Mouse (Mus musculus) retina, adult 2 months (tissue): ENCODE measurements around the gene Tor1aip1.
"Not testable (repeated sequence)": the region's sequence is repeated elsewhere in the genome, so short reads cannot be mapped to it uniquely, and the experiment has no call there.

ENCODE experiments used
- DNase-seq: peaks from one replicate; pipeline ENCODE4 v3.0.0-alpha.2; 2012; ENCODE audit warnings: low read depth, low spot score

Gene Tor1aip1

DNA sequence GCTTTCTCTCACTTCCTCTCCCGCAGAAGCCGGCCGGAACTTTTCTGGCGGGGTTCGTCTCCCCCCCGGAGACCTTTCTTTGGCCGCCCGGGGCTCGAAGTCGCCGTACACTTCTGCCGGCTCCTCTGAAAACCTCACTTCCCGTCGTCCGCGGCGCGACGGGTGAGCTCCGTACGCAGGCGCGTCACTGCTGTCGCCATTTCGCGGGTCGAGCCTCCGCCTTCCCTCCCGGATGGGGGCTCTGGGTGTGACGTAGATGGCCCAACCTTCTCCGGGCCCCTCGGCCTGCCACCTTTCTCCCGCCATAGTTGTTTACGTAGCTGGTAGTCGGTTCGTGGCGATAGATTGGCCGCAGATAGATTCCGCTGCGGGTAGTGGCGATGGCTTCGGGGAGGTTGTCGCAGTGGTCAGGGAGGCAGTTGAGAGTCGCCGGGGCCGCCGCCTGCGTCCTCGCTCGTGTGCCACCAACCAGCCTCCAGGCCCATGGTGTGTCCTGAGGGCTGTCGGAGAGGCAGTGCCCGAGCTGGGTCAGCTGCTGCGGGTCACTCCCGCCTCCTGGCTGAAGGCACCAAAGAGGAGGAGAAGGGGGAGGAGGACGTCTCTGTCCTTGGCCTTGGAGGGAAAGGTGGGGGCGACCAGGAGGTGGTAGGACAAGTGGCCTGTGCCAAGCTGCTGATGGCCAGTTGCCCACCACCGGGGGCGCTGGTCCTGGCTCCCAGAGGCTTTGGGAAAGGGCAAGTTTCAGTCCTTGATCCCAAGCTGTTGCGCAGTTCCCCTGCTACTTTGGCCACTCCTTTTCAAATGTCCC, at the start of gene Tor1aip1:
TSS of gene Tor1aip1 (minus strand) at position 551 of the 808 bp plus-strand sequence.
- peak; percentile 95 for DNase-seq

GRCm38 (mm10) chr1:156085770-156086169, 49.5 kb upstream of the Tor1aip1 start:
- DNase-seq = peak; percentile 34

- DNase-seq = no peak
These were observed 48.3 kb upstream of the Tor1aip1 start for GRCm38 (mm10) chr1:156084603-156085002.

GRCm38 (mm10) chr1:156077655-156078054, 41.4 kb upstream of the Tor1aip1 start:
- no peak for DNase-seq

GRCm38 (mm10) chr1:156076474-156076873, 40.2 kb upstream of the Tor1aip1 start:
- no peak for DNase-seq

GRCm38 (mm10) chr1:156074575-156074974, 38.3 kb upstream of the Tor1aip1 start:
- DNase-seq = no peak

DNA sequence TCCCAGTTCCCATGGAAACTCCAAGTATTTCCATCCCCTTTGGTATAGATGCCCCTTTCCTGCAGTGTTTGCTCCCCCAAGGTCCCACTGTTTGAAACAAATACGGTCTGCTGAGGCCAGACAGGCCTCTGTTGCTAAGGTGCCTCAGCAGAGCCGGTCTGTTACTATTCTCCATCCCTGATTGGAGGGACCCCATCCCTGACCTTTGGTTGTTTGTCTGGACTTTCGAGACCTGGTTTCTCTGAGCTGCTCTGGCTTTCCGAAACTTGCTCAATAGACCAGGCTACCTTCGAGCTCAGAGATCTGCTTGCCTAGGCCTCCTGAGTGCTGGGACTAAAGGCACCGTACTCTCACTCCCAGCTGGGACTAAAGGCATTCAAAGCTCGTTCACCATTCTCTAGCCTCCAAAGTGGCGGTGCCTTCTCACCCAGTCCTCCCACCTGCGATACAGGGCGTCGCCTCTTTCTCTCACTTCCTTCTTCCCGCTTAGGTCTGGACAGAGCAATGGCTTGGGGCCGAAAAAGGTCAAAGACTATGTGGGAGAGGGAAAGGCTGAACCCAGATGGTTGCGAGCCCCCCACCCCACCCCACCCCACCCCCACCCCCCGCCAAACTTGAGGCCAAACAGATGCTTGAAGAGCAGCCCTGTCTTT, 37.0 kb upstream of the Tor1aip1 start:
- no peak for DNase-seq

- no peak for DNase-seq
These were observed 33.8 kb upstream of the Tor1aip1 start for GRCm38 (mm10) chr1:156070106-156070505.

DNA sequence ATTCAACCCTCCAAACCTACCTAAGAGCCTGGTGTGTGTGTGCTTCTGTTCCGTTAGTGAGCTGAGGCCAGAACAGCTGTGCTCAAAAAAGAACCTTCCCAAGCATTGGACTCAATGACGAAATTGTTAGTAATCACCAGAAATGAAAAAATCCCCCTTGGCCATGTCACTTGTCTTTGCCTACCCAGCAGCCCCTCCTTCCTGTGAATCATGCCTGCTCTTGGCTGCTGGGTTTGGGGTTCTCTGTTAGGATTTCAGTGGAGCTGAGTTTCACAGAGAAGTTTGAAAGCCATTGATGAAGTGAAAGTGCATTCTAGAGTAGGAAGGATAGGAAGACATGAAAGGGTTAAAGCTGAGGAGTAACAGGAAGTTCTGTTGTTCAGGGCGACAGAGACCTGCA, 29.9 kb upstream of the Tor1aip1 start:
- no peak for DNase-seq

GRCm38 (mm10) chr1:156062193-156062592, 25.9 kb upstream of the Tor1aip1 start:
- no peak for DNase-seq

DNA sequence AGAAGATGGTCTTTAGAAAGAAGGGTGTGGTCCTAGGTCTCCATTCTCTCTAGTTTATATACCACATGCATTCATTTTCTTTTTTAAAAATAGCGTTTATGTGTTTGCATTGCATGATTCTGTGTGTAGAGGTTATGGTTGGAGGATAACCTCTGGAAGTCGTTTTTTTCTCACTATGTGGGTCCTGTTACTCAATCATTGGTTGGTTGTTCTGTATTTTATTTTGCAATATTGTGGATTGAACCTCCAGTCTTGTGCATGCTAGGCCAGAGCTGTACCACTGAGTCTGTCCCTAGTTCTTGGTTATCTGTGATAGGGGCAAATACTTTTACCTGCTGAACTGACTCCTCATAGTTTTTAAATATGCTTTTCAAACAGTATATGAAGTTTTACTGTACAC, 21.9 kb upstream of the Tor1aip1 start:
- no peak for DNase-seq

GRCm38 (mm10) chr1:156046688-156047087, 10.4 kb upstream of the Tor1aip1 start:
- DNase-seq = no peak

DNA sequence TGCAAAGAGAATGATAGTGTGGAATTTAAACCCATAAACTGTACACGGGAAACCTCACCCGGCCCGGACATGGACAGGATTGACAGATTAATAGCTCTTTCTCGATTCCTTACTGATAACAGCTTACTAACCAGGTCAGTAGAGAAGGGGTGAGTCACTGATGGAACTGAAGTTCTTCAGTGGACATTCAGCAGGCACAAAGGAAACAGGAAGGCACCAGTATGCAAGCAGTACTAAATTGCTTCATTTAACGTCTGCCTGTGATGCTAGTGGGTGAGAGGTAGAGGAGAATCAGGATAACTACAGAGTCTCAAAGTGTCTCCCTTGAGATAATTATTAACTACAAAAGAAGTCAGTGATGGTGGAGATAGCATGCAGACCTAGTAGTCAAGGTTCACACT, 7.9 kb upstream of the Tor1aip1 start:
- no peak for DNase-seq

DNA sequence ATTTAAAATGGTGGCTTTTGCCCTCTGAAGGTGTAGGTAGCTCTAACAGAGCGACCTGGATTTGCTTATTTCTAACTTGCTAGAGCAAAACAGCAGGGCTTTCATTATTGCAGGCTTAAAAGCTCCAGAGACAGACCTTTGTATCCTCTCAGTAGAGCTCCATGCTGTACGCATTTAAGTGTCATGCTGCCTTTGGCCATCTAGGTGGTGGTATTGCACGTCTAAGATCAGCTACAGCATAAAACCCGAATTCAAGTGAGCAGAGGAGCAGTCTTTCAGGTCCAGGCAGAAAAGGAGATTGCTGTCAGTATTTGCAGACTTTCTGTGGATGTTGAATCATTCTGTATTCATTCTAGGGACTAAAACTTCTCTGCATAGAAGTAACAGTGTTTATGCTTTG, 6.7 kb upstream of the Tor1aip1 start:
- no peak for DNase-seq

DNA sequence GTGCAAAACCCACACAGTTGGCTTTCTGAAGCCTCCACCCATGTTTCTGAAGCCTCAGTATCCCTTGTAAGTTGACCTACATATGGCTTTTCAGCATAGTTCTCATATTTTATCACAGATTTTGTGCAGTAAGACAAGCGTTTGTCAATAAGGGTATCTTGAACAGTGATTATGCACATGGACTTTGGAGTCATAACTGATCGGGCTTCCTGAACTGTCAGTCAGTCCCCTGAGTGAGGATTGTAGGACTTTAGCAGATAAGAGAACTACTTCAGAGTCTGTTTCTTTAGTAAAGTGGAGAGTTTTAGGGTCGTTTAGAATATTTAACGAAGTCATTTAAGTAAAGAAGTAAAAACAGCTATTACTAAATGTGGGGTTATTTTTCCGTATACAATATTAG, 6.2 kb upstream of the Tor1aip1 start:
- DNase-seq = no peak

DNA sequence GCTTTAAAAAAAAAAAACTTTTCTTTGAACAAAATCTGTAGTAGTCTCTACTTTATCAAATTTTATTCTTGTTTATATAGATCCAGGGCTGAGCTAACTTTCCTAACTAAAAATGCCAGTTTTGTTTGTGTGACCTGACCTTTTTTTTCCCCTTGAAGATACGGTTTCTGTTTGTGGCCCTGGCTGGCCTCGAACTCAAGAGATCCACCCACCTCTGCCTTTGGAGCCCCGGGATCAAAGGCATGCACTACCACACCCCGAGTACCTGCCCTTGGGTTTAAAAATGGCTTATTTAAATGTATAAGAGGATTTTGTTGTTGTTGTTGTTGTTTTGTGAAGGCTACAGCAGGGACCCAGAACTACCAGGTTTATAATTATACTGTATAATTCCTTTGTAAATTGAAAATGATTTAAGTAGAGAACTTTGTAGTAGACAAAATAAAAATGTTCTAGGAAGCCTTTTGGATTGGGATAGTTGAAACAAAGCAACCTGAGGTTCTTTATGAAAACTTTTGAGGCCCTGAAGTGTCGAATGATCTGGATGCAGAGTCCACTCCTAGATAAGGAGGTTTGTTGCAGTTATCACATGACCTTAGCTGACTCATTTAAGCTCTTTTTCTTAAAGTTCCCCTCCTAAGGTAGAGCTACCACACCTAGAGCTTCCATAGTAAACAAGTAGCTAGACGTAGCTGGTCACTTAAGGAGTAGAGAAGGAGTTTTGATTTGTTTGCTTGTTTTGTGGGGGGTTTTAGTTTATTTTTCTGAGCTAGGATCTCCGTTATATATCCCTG, 5.4 kb upstream of the Tor1aip1 start:
- no peak for DNase-seq

DNA sequence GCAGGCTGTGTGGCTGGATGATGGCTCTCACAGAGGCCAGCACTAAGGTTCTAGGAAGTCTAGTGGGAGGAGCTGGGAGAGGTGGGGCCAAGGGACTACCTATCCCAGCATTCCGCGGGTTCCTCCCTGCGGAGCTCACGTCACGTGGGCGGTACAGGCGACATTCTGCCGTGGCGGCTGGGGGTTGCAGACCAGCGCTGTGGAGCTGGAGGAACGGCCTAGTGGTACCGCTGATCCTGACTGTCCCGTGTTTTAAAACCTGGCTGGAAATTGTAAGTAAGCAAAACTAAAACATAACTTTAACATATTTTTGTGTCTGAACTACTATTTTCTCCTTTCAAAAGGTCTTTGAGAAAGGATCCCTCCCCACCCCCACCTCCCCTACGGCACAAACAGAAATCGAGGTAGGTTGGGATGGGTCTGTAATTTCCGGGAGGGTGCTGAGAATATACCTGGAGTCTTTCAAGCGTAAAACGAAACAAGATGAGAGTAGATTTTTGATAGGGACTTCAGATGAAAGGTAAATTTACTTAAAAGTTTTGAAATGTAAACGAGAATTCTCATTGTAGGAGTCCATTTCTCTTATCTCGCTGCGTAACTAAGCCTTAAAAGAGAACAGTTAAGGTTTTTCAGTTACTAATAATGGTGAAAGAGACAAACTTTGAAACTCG, 4.6 kb upstream of the Tor1aip1 start:
- peak; percentile 73 for DNase-seq

DNA sequence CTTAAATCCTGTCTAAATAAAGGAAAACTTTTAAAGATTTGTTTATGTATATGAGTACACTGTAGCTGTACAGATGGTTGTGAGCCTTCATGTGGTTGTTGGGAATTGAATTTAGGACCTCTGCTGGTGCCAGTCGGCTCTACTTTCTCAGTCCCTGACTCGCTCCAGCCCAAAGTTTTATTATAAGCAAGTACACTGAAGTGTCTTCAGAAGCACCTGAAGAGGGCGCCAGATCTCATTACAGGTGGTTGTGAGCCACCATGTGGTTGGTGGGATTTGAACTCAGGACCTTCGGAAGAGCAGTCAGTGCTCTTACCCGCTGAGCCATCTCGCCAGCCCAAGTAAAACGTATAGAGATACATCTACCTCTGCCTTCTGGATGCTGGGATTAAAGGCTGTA, 3.7 kb upstream of the Tor1aip1 start:
- DNase-seq = not testable (repeated sequence)

GRCm38 (mm10) chr1:156037144-156037583, 884 bp upstream of the Tor1aip1 start:
- no peak for DNase-seq

DNA sequence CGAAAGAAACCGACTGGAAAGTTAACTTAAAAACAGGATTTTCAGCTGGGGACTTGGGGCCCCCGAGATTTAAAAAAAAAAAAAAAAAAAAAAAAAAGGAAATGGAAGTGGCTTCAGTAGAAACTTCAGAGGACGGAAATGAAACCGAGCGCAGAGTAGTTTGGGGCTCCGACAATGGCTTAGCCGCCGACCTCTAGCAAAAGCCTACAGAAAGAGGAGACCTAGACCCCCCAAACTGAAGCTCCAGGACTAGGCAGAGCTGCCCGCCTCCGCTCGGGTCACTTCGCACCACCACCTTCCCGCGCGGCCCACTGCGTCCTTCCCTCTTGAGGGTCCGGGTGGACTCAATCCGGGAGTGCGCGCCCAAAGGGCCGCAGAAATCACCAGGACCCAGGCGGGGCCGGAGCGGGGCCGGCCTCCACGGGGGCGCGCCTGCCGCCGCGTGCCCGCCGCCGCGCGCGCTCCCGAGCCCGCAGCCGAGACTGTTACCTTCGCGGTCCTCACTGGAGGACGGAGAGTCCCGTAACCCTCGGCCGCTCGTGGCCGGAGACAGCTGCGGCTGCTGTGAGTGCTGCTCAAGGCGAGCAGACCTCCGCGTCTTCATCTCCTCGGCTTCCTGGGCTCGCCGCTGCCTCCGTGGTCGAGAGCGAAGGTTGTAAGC, 881 bp downstream of the Tor1aip1 start, which contains the start of gene Tor1aip2:
TSS of gene Tor1aip2 (plus strand) at position 135 of the 661 bp plus-strand sequence.
- no peak for DNase-seq

GRCm38 (mm10) chr1:156034661-156035060, 1.6 kb downstream of the Tor1aip1 start:
- DNase-seq = no peak
